Mouse (Mus musculus) thymus, adult 2 months (tissue): ENCODE measurements around the gene Ttc26.

Experiments used
- CTCF ChIP-seq: fragments of 200-500 bp; IDR thresholded peaks from 2 replicates; pipeline ENCODE4 v1.5.1; 2012; ENCODE audit warnings: mild to moderate bottlenecking, control low read depth, low read length, moderate library complexity, borderline replicate concordance; ENCODE audit not compliant: control insufficient read depth, poor library complexity, insufficient read depth; ENCODE audit errors: extremely low read depth
- POLR2A ChIP-seq: fragments of 200-500 bp; IDR thresholded peaks from 2 replicates; pipeline ENCODE4 v1.6.1; 2012; ENCODE audit warnings: mild to moderate bottlenecking, low read length, control low read depth, moderate library complexity; ENCODE audit not compliant: control insufficient read depth, poor library complexity, insufficient read depth; ENCODE audit errors: extremely low read depth

DNA sequence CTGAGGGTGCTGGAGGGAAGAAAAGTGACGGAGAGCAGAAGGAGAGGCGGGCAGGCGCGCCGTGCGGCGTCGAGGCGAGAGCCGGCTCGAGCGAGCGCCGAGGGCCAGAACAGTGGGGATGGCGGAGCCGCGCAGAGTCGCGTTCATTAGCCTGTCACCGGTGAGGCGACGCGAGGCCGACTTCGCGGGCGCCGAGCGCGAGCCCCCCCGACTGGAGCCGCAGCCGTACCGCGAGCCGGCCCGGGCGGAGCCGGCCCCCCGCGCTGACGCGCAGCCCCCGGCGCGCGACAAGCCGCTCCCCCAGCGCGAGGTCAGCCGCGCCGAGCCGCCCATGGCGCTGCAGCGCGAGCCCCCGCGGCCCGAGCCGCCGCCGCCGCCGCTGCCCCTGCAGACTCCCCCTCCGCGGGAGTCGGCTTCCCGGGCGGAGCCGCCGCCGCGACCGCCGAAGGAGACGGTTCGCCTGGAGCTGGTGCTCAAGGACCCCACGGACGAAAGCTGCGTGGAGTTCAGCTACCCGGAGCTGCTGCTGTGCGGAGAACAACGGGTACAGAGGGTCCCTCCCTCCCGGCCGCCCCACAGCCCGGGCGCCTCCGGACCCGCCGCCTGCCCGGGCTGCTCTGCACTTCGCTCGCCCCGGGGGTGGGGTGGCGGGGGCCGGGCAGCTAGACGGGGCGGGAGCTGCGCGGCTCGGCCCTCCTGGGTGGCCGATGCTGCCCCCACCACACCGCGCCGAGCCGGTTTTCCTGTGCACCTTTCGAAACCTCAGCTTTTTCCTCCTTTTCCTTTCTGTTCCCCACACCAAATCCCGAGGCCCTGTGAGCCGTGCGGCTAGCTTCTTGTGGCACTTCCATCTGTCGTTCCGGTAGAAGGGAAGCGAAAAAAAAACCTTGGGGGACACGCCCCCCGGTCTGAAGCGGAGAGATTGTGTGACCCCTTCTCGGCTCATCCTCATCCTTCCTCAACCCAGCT, 53.1 kb downstream of the Ttc26 start:
- TF ChIP-seq POLR2A = no peak
- TF ChIP-seq CTCF = no peak
